Mouse (Mus musculus) CH12.LX (cell line): ENCODE measurements around the gene Gm37240.

Experiments
- CHD1 ChIP-seq: IDR thresholded peaks from 2 replicates; pipeline ENCODE4 v1.6.1; 2012; ENCODE audit warnings: low read depth, low read length, improper control_type of control experiment, inconsistent platforms
- CHD2 ChIP-seq: IDR thresholded peaks from 2 replicates; pipeline ENCODE4 v1.6.1; 2011; ENCODE audit warnings: low read length, improper control_type of control experiment
- CTCF ChIP-seq, 2 experiments: IDR thresholded peaks in 1 of 2; conservative IDR thresholded peaks in 1 of 2; 2 replicates each; pipeline ENCODE4 v1.5.1; 2011 to 2012; ENCODE audit warnings: low read depth in 2 of 2, low read length in 2 of 2, improper control_type of control experiment in 1 of 2, inconsistent platforms in 1 of 2, mild to moderate bottlenecking in 1 of 2, moderate library complexity in 1 of 2
- EP300 ChIP-seq: IDR thresholded peaks from 2 replicates; pipeline ENCODE4 v1.6.1; 2011; ENCODE audit warnings: low read length, improper control_type of control experiment
- POLR2A ChIP-seq: IDR thresholded peaks from 2 replicates; pipeline ENCODE4 v1.6.1; 2011; ENCODE audit warnings: low read depth, mild to moderate bottlenecking, improper control_type of control experiment, low read length
- TCF12 ChIP-seq: IDR thresholded peaks from 2 replicates; pipeline ENCODE4 v1.6.1; 2014; ENCODE audit warnings: low read depth, mild to moderate bottlenecking, inconsistent platforms, low read length, improper control_type of control experiment

GRCm38 (mm10) chr3:85264963-85265362 lies 622.4 kb downstream of the Gm37240 start:
- TF ChIP-seq CHD1 = no peak
- TF ChIP-seq CTCF (conservative IDR thresholded peaks at IDR 0.05 in 1 of 2, IDR thresholded peaks at IDR 0.05 in 1 of 2; ENCODE audit: low read depth in 2 of 2, low read length in 2 of 2) = no peak
- no peak for TF ChIP-seq POLR2A
- TF ChIP-seq EP300 = no peak
- TF ChIP-seq TCF12 = no peak
- no peak for TF ChIP-seq CHD2
